Mouse (Mus musculus): ENCODE data around the gene Rassf5.

- TF ChIP-seq CTCF (IDR thresholded peaks at IDR 0.05; ENCODE audit: borderline replicate concordance, insufficient read depth, low read depth, low read length) (no peak), POLR2A (IDR thresholded peaks at IDR 0.05; ENCODE audit: borderline replicate concordance, insufficient read depth, low read length) (peak; percentile 68)
Observed at GRCm38 (mm10) chr1:131245089-131245856, at the start of gene Rassf5.

Data from cerebellum, adult 2 months (tissue).